Mouse (Mus musculus) CH12F3 (cell line): ENCODE measurements around the gene Clpsl2.

Source experiments
- in situ Hi-C: fragments of 300-500 bp; cut with MboI; formaldehyde crosslinking; loops from 2 replicates; pipeline ENCODE4 v1.14.3; 2020; ENCODE audit warnings: low sequenced_read_pairs

The Clpsl2 gene

GRCm38 (mm10) chr17:28520561-28520960 lies 28.6 kb upstream of the Clpsl2 start:
- in situ Hi-C loops, result loop anchor here (10.0 kb wide), 1 partner anchor 106 kb away; no protein-coding TSS in a partner anchor

GRCm38 (mm10) chr17:28521071-28521726 lies 28.0 kb upstream of the Clpsl2 start:
- in situ Hi-C loops, result loop anchor here (10.0 kb wide), 1 partner anchor 106 kb away; no protein-coding TSS in a partner anchor

- in situ Hi-C loops, result loop anchor here (10.0 kb wide), 1 partner anchor 107 kb away; no protein-coding TSS in a partner anchor
Observed at GRCm38 (mm10) chr17:28521920-28522319, 27.3 kb upstream of the Clpsl2 start.

GRCm38 (mm10) chr17:28522623-28523354 lies 26.4 kb upstream of the Clpsl2 start:
- in situ Hi-C loops, result loop anchor here (10.0 kb wide), 1 partner anchor 108 kb away; no protein-coding TSS in a partner anchor

GRCm38 (mm10) chr17:28523355-28524008 lies 25.7 kb upstream of the Clpsl2 start:
- in situ Hi-C loops, result loop anchor here (10.0 kb wide), 1 partner anchor 109 kb away; no protein-coding TSS in a partner anchor

GRCm38 (mm10) chr17:28524009-28524695 lies 25.1 kb upstream of the Clpsl2 start:
- in situ Hi-C loops, result loop anchor here (10.0 kb wide), 1 partner anchor 109 kb away; no protein-coding TSS in a partner anchor

- in situ Hi-C loops, result loop anchor here (10.0 kb wide), 1 partner anchor 110 kb away; no protein-coding TSS in a partner anchor
Observed at GRCm38 (mm10) chr17:28524831-28525430, 24.3 kb upstream of the Clpsl2 start.

- in situ Hi-C loops, result loop anchor here (10.0 kb wide), 1 partner anchor 113 kb away; no protein-coding TSS in a partner anchor
Observed at GRCm38 (mm10) chr17:28527184-28528042, 21.8 kb upstream of the Clpsl2 start.

GRCm38 (mm10) chr17:28528043-28528351 lies 21.2 kb upstream of the Clpsl2 start:
- in situ Hi-C loops, result loop anchor here (10.0 kb wide), 1 partner anchor 113 kb away; no protein-coding TSS in a partner anchor

- in situ Hi-C loops, result loop anchor here (10.0 kb wide), 1 partner anchor 114 kb away; no protein-coding TSS in a partner anchor
Observed at GRCm38 (mm10) chr17:28529116-28529515, 20.1 kb upstream of the Clpsl2 start.

- in situ Hi-C loops, result loop anchor here (10.0 kb wide), 1 partner anchor 146 kb away; no protein-coding TSS in a partner anchor
Observed at GRCm38 (mm10) chr17:28530506-28530905, 18.7 kb upstream of the Clpsl2 start, which contains the start of gene Armc12. TSS of gene Armc12 (plus strand) at chr17:28530806.

GRCm38 (mm10) chr17:28531946-28532345 lies 17.3 kb upstream of the Clpsl2 start:
- in situ Hi-C loops, result loop anchor here (10.0 kb wide), 1 partner anchor 147 kb away; no protein-coding TSS in a partner anchor

- in situ Hi-C loops, result loop anchor here (10.0 kb wide), 1 partner anchor 148 kb away; no protein-coding TSS in a partner anchor
Observed at GRCm38 (mm10) chr17:28532557-28532956, 16.7 kb upstream of the Clpsl2 start.

GRCm38 (mm10) chr17:28533327-28533726 lies 15.9 kb upstream of the Clpsl2 start:
- in situ Hi-C loops, result loop anchor here (10.0 kb wide), 1 partner anchor 149 kb away; no protein-coding TSS in a partner anchor

- in situ Hi-C loops, result loop anchor here (10.0 kb wide), 1 partner anchor 153 kb away; no protein-coding TSS in a partner anchor
Observed at GRCm38 (mm10) chr17:28537881-28538280, 11.3 kb upstream of the Clpsl2 start.

GRCm38 (mm10) chr17:28546925-28547324 lies 2.3 kb upstream of the Clpsl2 start:
- in situ Hi-C loops, result no loop called here

- in situ Hi-C loops, result no loop called here
Observed at GRCm38 (mm10) chr17:28548550-28548949, 661 bp upstream of the Clpsl2 start.

- in situ Hi-C loops, result no loop called here
Observed at GRCm38 (mm10) chr17:28553040-28553793, 4.0 kb downstream of the Clpsl2 start.
